ENCODE assay signal across 25 mouse cellular contexts in the genomic region with DNA sequence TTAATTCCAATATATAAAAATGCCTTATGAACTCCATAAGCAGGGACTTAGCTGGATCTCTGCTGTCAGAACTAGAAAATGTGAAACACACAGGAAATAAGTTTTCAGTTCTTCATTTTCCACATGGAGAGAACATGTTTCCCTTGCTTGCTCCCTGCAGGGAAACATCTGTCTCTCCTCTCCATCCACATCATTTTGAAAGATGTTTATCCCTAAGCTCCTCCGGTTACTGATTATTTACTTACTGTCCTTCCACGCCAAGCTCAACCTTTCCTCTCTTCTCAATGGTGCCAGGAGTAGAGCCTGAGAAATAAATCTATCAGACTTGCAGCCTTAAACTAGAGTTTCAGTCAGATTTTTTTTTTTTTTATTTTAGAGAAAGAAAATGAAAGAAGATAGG.
DNase-seq lines count a peak whose midpoint lies in the region; ATAC-seq and TF ChIP-seq lines count a peak whose summit lies in the region.
"Had no signal": no experiment of that assay in that cellular context is flagged by ENCODE, and none has a peak within 500 bp of the region (broad histone marks: within the 10 kb centered on the region; RNA-seq: fewer than 3 reads in every experiment).

No protein-coding gene starts in this region.

- intact Hi-C loops in heart, postnatal 14 days (cut with DNase I): no loop called here

- peak; percentile 28 for DNase-seq in embryonic facial prominence, embryonic 14.5 days (ENCODE audit: low spot score)
- no peak for DNase-seq in embryonic facial prominence, embryonic 10.5 days (ENCODE audit: low spot score)
- no peak for DNase-seq in lung, postnatal 14 days
- peak; percentile 6 for DNase-seq in brain, embryonic 14.5 days (ENCODE audit: low read depth)
- peak; percentile 3 for DNase-seq in lung, postnatal 36 days
- DNase-seq in heart, postnatal 14 days: no peak
- DNase-seq in spleen, adult 12 weeks (ENCODE audit: low spot score): no peak
- DNase-seq: adrenal gland, adult 8-10 months; adrenal gland, postnatal 25 days; cerebellum, adult 18-20 months; cerebellum, adult 9-10 months; cerebellum, postnatal 14 days; gastrocnemius, postnatal 25 days; heart, adult 18-20 months; heart, postnatal 10 days; heart, postnatal 4 days had no signal

- no peak for TF ChIP-seq POLR2A in brain, embryonic 14.5 days (IDR thresholded peaks at IDR 0.05; ENCODE audit: borderline replicate concordance, extremely low read depth, insufficient read depth, insufficient read length, poor library complexity, severe bottlenecking)

- no peak overlapping the region for H3K4me2 ChIP-seq in embryonic facial prominence, embryonic 14.5 days (ENCODE audit: low read depth, low read length)
- H3K4me2 ChIP-seq in lung, embryonic 16.5 days (ENCODE audit: low read depth, low read length): no peak overlapping the region
- H3K4me2 ChIP-seq: embryonic facial prominence, embryonic 12.5 days; forebrain, embryonic 12.5 days; forebrain, embryonic 15.5 days; heart, embryonic 12.5 days; heart, embryonic 15.5 days; hindbrain, embryonic 14.5 days had no signal

- WGBS in embryonic facial prominence, embryonic 14.5 days: 39% methylated on average over 2 of the region's 2 CpGs
- 83% methylated on average over 2 of the region's 2 CpGs for WGBS in embryonic facial prominence, embryonic 10.5 days
- WGBS in lung, embryonic 16.5 days: 28% methylated on average over 2 of the region's 2 CpGs

- H3K4me1 ChIP-seq in embryonic facial prominence, embryonic 14.5 days (ENCODE audit: control insufficient read depth, insufficient read depth, low read length): no peaks in the 10 kb centered on the region
- H3K4me1 ChIP-seq in embryonic facial prominence, embryonic 10.5 days: no peaks in the 10 kb centered on the region
- no peaks in the 10 kb centered on the region for H3K4me1 ChIP-seq in lung, embryonic 16.5 days (replicated peaks; ENCODE audit: control insufficient read depth, insufficient read depth, low read length)
- H3K4me1 ChIP-seq: embryonic facial prominence, embryonic 12.5 days; forebrain, embryonic 12.5 days; forebrain, embryonic 15.5 days; heart, embryonic 12.5 days; heart, embryonic 15.5 days had no signal

- no peak for TF ChIP-seq CTCF in brain, embryonic 14.5 days (IDR thresholded peaks at IDR 0.05; ENCODE audit: borderline replicate concordance, extremely low read depth, insufficient read depth, insufficient read length)

- no peak for ATAC-seq in embryonic facial prominence, embryonic 14.5 days (ENCODE audit: low read depth)
- peak; percentile 80 for ATAC-seq in lung, embryonic 16.5 days (ENCODE audit: low read depth)
- ATAC-seq: activated CD4-positive, CD25-positive, alpha-beta regulatory T cell, adult 4 months; forebrain, embryonic 15.5 days had no signal

- H3K27ac ChIP-seq in embryonic facial prominence, embryonic 14.5 days (replicated peaks; ENCODE audit: low read depth, low read length): no peak overlapping the region
- H3K27ac ChIP-seq in embryonic facial prominence, embryonic 10.5 days (replicated peaks): no peak overlapping the region
- no peak overlapping the region for H3K27ac ChIP-seq in lung, embryonic 16.5 days (ENCODE audit: low read length)
- H3K27ac ChIP-seq: embryonic facial prominence, embryonic 12.5 days; forebrain, embryonic 12.5 days; forebrain, embryonic 15.5 days; heart, embryonic 15.5 days; hindbrain, embryonic 14.5 days had no signal

- no peak overlapping the region for H3K9ac ChIP-seq in embryonic facial prominence, embryonic 14.5 days (ENCODE audit: low read depth, low read length)
- H3K9ac ChIP-seq in lung, embryonic 16.5 days (ENCODE audit: low read length): no peak overlapping the region
- H3K9ac ChIP-seq: embryonic facial prominence, embryonic 12.5 days; forebrain, embryonic 12.5 days; forebrain, embryonic 15.5 days; heart, embryonic 12.5 days; heart, embryonic 15.5 days; hindbrain, embryonic 14.5 days had no signal

- H3K9me3 ChIP-seq in embryonic facial prominence, embryonic 14.5 days (ENCODE audit: control insufficient read depth, low read length): no peaks in the 10 kb centered on the region
- H3K9me3 ChIP-seq in embryonic facial prominence, embryonic 10.5 days: no peaks in the 10 kb centered on the region
- no peaks in the 10 kb centered on the region for H3K9me3 ChIP-seq in lung, embryonic 16.5 days (ENCODE audit: control insufficient read depth, low read length)
- H3K9me3 ChIP-seq: embryonic facial prominence, embryonic 12.5 days; forebrain, embryonic 12.5 days; forebrain, embryonic 15.5 days; heart, embryonic 12.5 days; heart, embryonic 15.5 days had no signal

- H3K4me3 ChIP-seq in embryonic facial prominence, embryonic 14.5 days (ENCODE audit: low read depth, low read length): no peak overlapping the region
- H3K4me3 ChIP-seq in embryonic facial prominence, embryonic 10.5 days: no peak overlapping the region
- H3K4me3 ChIP-seq in lung, embryonic 16.5 days (ENCODE audit: low read length): no peak overlapping the region
- H3K4me3 ChIP-seq: embryonic facial prominence, embryonic 12.5 days; erythroblast, embryonic 14.5 days; forebrain, embryonic 12.5 days; forebrain, embryonic 15.5 days; heart, embryonic 12.5 days; heart, embryonic 15.5 days had no signal

- H3K36me3 ChIP-seq in embryonic facial prominence, embryonic 14.5 days (ENCODE audit: control insufficient read depth, insufficient read depth, low read length): no peaks in the 10 kb centered on the region
- H3K36me3 ChIP-seq in embryonic facial prominence, embryonic 10.5 days (replicated peaks): no peaks in the 10 kb centered on the region
- no peaks in the 10 kb centered on the region for H3K36me3 ChIP-seq in lung, embryonic 16.5 days (ENCODE audit: control insufficient read depth, insufficient read depth, low read length)
- H3K36me3 ChIP-seq: embryonic facial prominence, embryonic 12.5 days; forebrain, embryonic 12.5 days; forebrain, embryonic 15.5 days; heart, embryonic 12.5 days; heart, embryonic 15.5 days had no signal

- H3K27me3 ChIP-seq in embryonic facial prominence, embryonic 14.5 days (replicated peaks; ENCODE audit: control insufficient read depth, insufficient read depth, low read length): no peaks in the 10 kb centered on the region
- no peaks in the 10 kb centered on the region for H3K27me3 ChIP-seq in embryonic facial prominence, embryonic 10.5 days (replicated peaks; ENCODE audit: low read depth, poor library complexity, severe bottlenecking)
- H3K27me3 ChIP-seq in lung, embryonic 16.5 days (ENCODE audit: control insufficient read depth, insufficient read depth, low read depth, low read length): no peaks in the 10 kb centered on the region
- H3K27me3 ChIP-seq: embryonic facial prominence, embryonic 12.5 days; forebrain, embryonic 12.5 days; forebrain, embryonic 15.5 days; heart, embryonic 12.5 days; heart, embryonic 15.5 days had no signal

Comparison
In these comparisons a context has a peak if more than half of its experiments do, and no peak if none do; other contexts are left out.
1. DNase-seq: peak in embryonic facial prominence, embryonic 14.5 days (single experiment), brain, embryonic 14.5 days (single experiment) and lung, postnatal 36 days (single experiment); none in embryonic facial prominence, embryonic 10.5 days (single experiment), lung, postnatal 14 days (single experiment), heart, postnatal 14 days (0 of 2) and spleen, adult 12 weeks (single experiment).